In the genomic region with DNA sequence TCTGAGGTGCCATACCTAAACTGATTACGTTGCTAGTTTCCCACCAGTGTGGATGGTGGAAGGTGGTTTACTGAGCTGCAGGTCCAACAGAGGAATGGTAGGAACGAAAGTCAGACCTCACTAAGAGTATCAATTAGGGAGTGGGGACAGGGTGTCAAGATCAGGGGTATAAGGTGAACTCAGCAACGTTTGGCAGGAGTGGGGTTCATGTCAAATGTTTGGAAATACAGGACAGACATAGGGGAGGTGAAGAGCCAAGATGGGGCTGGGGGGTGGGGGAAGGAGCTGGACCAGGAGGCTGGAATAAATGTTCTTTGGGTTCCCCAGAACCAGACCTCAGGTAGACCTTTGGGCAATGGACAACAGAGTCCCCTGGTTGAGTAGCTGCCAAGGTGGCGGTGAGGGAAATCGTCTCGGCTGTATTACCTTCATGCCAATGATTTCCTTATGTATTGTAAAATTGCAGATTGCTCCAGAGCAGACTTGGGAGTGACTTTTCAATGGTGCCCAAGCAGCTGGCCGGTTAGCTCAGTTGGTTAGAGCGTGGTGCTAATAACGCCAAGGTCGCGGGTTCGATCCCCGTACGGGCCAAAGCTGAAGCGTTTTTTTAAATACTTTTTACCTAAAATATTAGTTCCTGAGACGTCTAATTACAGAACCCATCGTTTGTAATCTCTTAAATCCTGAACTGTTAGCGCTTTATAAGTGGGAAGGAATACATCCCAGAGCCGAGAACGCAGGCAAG, we compare ENCODE assay signal across 8 mouse cellular contexts. TPM values are rescaled to one million over a fixed set of nuclear protein-coding genes. Genes with fewer than 3 reads are reported as not detected.
A peak's percentile ranks its signal among the peaks of the same experiment; 100 is the strongest.
DNase-seq lines count a peak whose midpoint lies in the region; ATAC-seq and TF ChIP-seq lines count a peak whose summit lies in the region.

No protein-coding gene starts in this region.

- peak overlapping the region; percentile 85 for H3K27ac ChIP-seq in gastrocnemius, adult 2 months

- DNase-seq in Muller cell, postnatal 12 days (ENCODE audit: inconsistent ontology term) = peak; percentile 82
- peak; percentile 90 to 94 for DNase-seq in cerebellum, postnatal 10 days
- DNase-seq in gastrocnemius, adult 2 months = peak; percentile 82
- DNase-seq in induced T-regulatory cell, adult 2 months (ENCODE audit: low read depth) = peak; percentile 92
- peak; percentile 74 to 82 for DNase-seq in left cerebral cortex, postnatal 10 days (ENCODE audit: extremely low spot score in 1 of 2, low spot score in 2 of 2)
- DNase-seq in mesoderm, embryonic 11.5 days (ENCODE audit: low read depth, low spot score) = peak; percentile 88
- DNase-seq in right cerebral cortex, postnatal 4 days = peak; percentile 84

- peak overlapping the region; percentile 89 for H3K4me3 ChIP-seq in gastrocnemius, adult 2 months

- TF ChIP-seq CTCF in gastrocnemius, adult 2 months (IDR thresholded peaks at IDR 0.05) = no peak

- intact Hi-C loops in gastrocnemius, adult 2 months (cut with DNase I) = loop anchor here (1.0 to 5.0 kb wide), 4 partner anchors 26 to 134 kb away; a partner anchor contains a TSS
- intact Hi-C loops in left cerebral cortex, postnatal 10 days (cut with DNase I) = no loop called here

- no peak for ATAC-seq in megakaryocyte-erythroid progenitor cell, adult 5-6 weeks (replicated peaks; ENCODE audit: low FRiP score, low TSS enrichment, poor library complexity, severe bottlenecking)

RNA-seq across cellular contexts. Expression of a gene that starts 8.8 kb away (rescaled TPM):
- total RNA-seq in gastrocnemius, adult 2 months (2021) = not detected
- 1 to 10 TPM; 3.0 to 3.1 TPM for total RNA-seq in left cerebral cortex, postnatal 10 days (2021)
- total RNA-seq in megakaryocyte-erythroid progenitor cell, adult 5-6 weeks (2014; fragmentation: Nextera tagmentation) = 118 and 122 TPM in 2 replicates
- total RNA-seq in megakaryocyte-erythroid progenitor cell, adult 5-6 weeks (2017) = 60.0 and 75.0 TPM in 2 replicates

RNA-seq across cellular contexts. Expression of a gene that starts 20.9 kb away (rescaled TPM):
- 10 to 100 TPM in 1 of 2 experiments, 1 to 10 TPM in 1; 9.9 to 11.0 TPM for total RNA-seq in gastrocnemius, adult 2 months (2021)
- 10 to 100 TPM; 48.1 to 49.2 TPM for total RNA-seq in left cerebral cortex, postnatal 10 days (2021)
- 40.4 and 46.7 TPM in 2 replicates for total RNA-seq in megakaryocyte-erythroid progenitor cell, adult 5-6 weeks (2014; fragmentation: Nextera tagmentation)
- total RNA-seq in megakaryocyte-erythroid progenitor cell, adult 5-6 weeks (2017) = 9.6 and 20.4 TPM in 2 replicates

RNA-seq across cellular contexts. Expression of a gene that starts 22.9 kb away (rescaled TPM):
- 10 to 100 TPM; 17.9 to 18.9 TPM for total RNA-seq in gastrocnemius, adult 2 months (2021)
- 10 to 100 TPM; 21.9 to 25.5 TPM for total RNA-seq in left cerebral cortex, postnatal 10 days (2021)
- total RNA-seq in megakaryocyte-erythroid progenitor cell, adult 5-6 weeks (2014; fragmentation: Nextera tagmentation) = 0.46 and 7.0 TPM in 2 replicates
- total RNA-seq in megakaryocyte-erythroid progenitor cell, adult 5-6 weeks (2017) = 3.5 TPM in 2 replicates

RNA-seq across cellular contexts. Expression of a gene that starts 28.4 kb away (rescaled TPM):
- total RNA-seq in gastrocnemius, adult 2 months (2021) = 10 to 100 TPM in 1 of 2 experiments, 1 to 10 TPM in 1; 7.8 to 14.8 TPM
- 10 to 100 TPM; 24.4 to 28.1 TPM for total RNA-seq in left cerebral cortex, postnatal 10 days (2021)
- total RNA-seq in megakaryocyte-erythroid progenitor cell, adult 5-6 weeks (2014; fragmentation: Nextera tagmentation) = 101 and 128 TPM in 2 replicates
- total RNA-seq in megakaryocyte-erythroid progenitor cell, adult 5-6 weeks (2017) = 53.9 and 77.9 TPM in 2 replicates

RNA-seq across cellular contexts. Expression of a gene that starts 33.9 kb away (rescaled TPM):
- 1 to 10 TPM; 3.9 to 5.7 TPM for total RNA-seq in gastrocnemius, adult 2 months (2021)
- total RNA-seq in left cerebral cortex, postnatal 10 days (2021) = 10 to 100 TPM; 12.0 to 12.1 TPM
- total RNA-seq in megakaryocyte-erythroid progenitor cell, adult 5-6 weeks (2014; fragmentation: Nextera tagmentation) = 33.8 and 51.0 TPM in 2 replicates
- total RNA-seq in megakaryocyte-erythroid progenitor cell, adult 5-6 weeks (2017) = 16.2 and 33.4 TPM in 2 replicates

Comparison
In these comparisons a context has a peak if more than half of its experiments do, and no peak if none do; other contexts are left out.
1. RNA of a gene that starts 8.8 kb away (total RNA-seq): 60.0 to 122 TPM in megakaryocyte-erythroid progenitor cell, adult 5-6 weeks; 3.0 to 3.1 TPM in left cerebral cortex, postnatal 10 days and not detected in gastrocnemius, adult 2 months; every median in the first group is over 10 times any median in the second.
2. Peak in every context shown above with its lines, with median percentiles within 50 percentile points of each other: DNase-seq.